Mouse (Mus musculus) small intestine, adult 2 months (tissue): ENCODE data around the gene Hist1h2bg.

Experiments
- CTCF ChIP-seq: fragments of 200-500 bp; IDR thresholded peaks from 2 replicates; pipeline ENCODE4 v1.5.1; 2012; ENCODE audit warnings: low read depth, mild to moderate bottlenecking, control low read depth, inconsistent platforms, low read length, moderate library complexity, mixed read lengths; ENCODE audit not compliant: insufficient replicate concordance, insufficient read length; ENCODE audit errors: extremely low read depth
- POLR2A ChIP-seq: fragments of 200-500 bp; IDR thresholded peaks from 2 replicates; pipeline ENCODE4 v1.6.1; 2012; ENCODE audit warnings: low read depth, mild to moderate bottlenecking, control low read depth, inconsistent platforms, low read length, moderate library complexity

GRCm38 (mm10) chr13:23562699-23563462 lies 8.3 kb upstream of the Hist1h2bg start:
- TF ChIP-seq POLR2A (no peak), CTCF (no peak)
